Mouse (Mus musculus) liver, postnatal 0 days (tissue): Measurements from ENCODE around the gene Cks1b. TPM values are rescaled to one million over a fixed set of nuclear protein-coding genes. Genes with fewer than 3 reads are reported as not detected.

Source experiments
- ATAC-seq: fragments of 200-750 bp; cut with Nextera tagmentation; 2 replicates; pipeline ENCODE4 v1.8.0; 2017; ENCODE audit warnings: mild to moderate bottlenecking, moderate library complexity
- DNase-seq: peaks from one replicate; pipeline ENCODE4 v3.0.0-alpha.2; 2016
- H3K27ac ChIP-seq: fragments of 300-500 bp; sonication (generic); 2 replicates; pipeline ENCODE4 v1.5.1; 2014; ENCODE audit warnings: antibody characterized with exemption, moderate library complexity, mild to moderate bottlenecking, low read depth
- H3K27me3 ChIP-seq: fragments of 300-500 bp; sonication (generic); 2 replicates; pipeline ENCODE4 v1.6.1; 2014; ENCODE audit warnings: low read length, control low read depth, mixed read lengths; ENCODE audit not compliant: insufficient read depth
- H3K36me3 ChIP-seq: fragments of 300-500 bp; sonication (generic); replicated peaks from 2 replicates; pipeline ENCODE4 v1.6.1; 2014; ENCODE audit warnings: mild to moderate bottlenecking, control low read depth, low read length, moderate library complexity, mixed read lengths; ENCODE audit not compliant: insufficient read depth
- H3K4me1 ChIP-seq: fragments of 300-500 bp; sonication (generic); 2 replicates; pipeline ENCODE4 v1.6.1; 2014; ENCODE audit warnings: antibody characterized with exemption, mild to moderate bottlenecking, control low read depth; ENCODE audit not compliant: insufficient read depth
- H3K4me2 ChIP-seq: fragments of 300-500 bp; sonication (generic); 2 replicates; pipeline ENCODE4 v1.6.1; 2014; ENCODE audit warnings: low read depth, mild to moderate bottlenecking, low read length, moderate library complexity, mixed read lengths
- H3K4me3 ChIP-seq: fragments of 300-500 bp; sonication (generic); 2 replicates; pipeline ENCODE4 v1.5.1; 2014; ENCODE audit warnings: low read depth, low read length
- H3K9ac ChIP-seq: fragments of 300-500 bp; sonication (generic); replicated peaks from 2 replicates; pipeline ENCODE4 v1.6.1; 2014; ENCODE audit warnings: mild to moderate bottlenecking, moderate library complexity
- H3K9me3 ChIP-seq: fragments of 300-500 bp; sonication (generic); 2 replicates; pipeline ENCODE4 v1.6.1; 2016; ENCODE audit warnings: mild to moderate bottlenecking, control low read depth, low read length, mixed read lengths
- CTCF ChIP-seq: sonication (generic); IDR thresholded peaks from 2 replicates; pipeline ENCODE4 v1.5.1; 2016; ENCODE audit warnings: antibody characterized with exemption, low read depth
- EP300 ChIP-seq: IDR thresholded peaks from 2 replicates; pipeline ENCODE4 v1.6.1; 2016; ENCODE audit warnings: antibody characterized with exemption, low read depth, mild to moderate bottlenecking
- WGBS: fragments of 180-500 bp; shearing (Covaris S2); extraction: QIAGEN DNeasy Blood & Tissue Kit; methylation state at CpG from one replicate; pipeline ENCODE4 v1.1.7; 2014; ENCODE audit not compliant: insufficient replicate concordance; 5-methylcytosine and 5-hydroxymethylcytosine counted together
- polyA plus RNA-seq: library from polyadenylated mRNA; unstranded; fragments of >200 nt; fragmentation: Nextera tagmentation; extraction: Ambion mirVana; gene quantifications from 2 replicates; pipeline ENCODE4 v1.2.1, GENCODE M21; 2015

The Cks1b gene
- polyA plus RNA-seq, 1 experiment from 2014 or later, result 141 TPM

- no peak within 1 kb of the TSS for H3K9ac ChIP-seq
- no peaks in the 10 kb centered on the region for H3K9me3 ChIP-seq
- DNase-seq (no peak), ATAC-seq (no peak)
- peaks cover 11% of the 10 kb centered on the region for H3K4me1 ChIP-seq
- TF ChIP-seq CTCF, result no peak
- no peak for TF ChIP-seq EP300
- no peak within 1 kb of the TSS for H3K4me3 ChIP-seq
- no peak within 1 kb of the TSS for H3K27ac ChIP-seq
- WGBS, result 58% methylated on average over 10 of the region's 10 CpGs
- no peaks in the 10 kb centered on the region for H3K27me3 ChIP-seq
- H3K4me2 ChIP-seq, result no peak within 1 kb of the TSS
- H3K36me3 ChIP-seq, result no peaks in the 10 kb centered on the region
Measured at GRCm38 (mm10) chr3:89454401-89455177, 36.4 kb upstream of the Cks1b start, which contains the start of gene Pmvk. Gene Pmvk (plus strand): TSS chr3:89454541.

- Histone ChIP-seq H3K4me2 (no peak overlapping the region), H3K36me3 (peaks cover 10% of the 10 kb centered on the region), H3K4me3 (no peak overlapping the region), H3K9ac (no peak overlapping the region), H3K4me1 (peaks cover 11% of the 10 kb centered on the region), H3K27me3 (no peaks in the 10 kb centered on the region), H3K9me3 (no peaks in the 10 kb centered on the region), H3K27ac (no peak overlapping the region)
- no peak for ATAC-seq
- TF ChIP-seq EP300 (no peak), CTCF (no peak)
- WGBS, result 85% methylated on average over 1 of the region's 1 CpGs
- no peak for DNase-seq
Measured at GRCm38 (mm10) chr3:89451916-89452315, 33.7 kb upstream of the Cks1b start.

DNA sequence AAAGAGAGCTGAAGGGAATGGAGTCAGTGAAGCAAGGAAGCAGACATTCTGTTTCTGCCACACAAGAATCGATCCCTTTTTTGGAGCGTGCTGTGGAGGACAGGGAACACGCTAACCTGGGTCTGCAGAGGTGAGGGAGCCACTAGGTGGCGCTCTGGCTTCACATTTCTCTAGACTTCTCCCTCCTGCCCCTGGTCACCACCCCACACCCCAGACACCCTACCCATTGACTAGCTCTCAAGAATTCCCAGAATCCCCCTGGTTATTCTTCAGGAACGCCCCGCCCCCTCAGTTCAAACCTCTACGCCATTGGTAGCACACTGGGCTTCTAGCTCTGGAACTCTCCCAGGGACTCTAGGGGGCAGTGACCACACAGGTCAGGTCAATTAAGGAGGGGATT, 31.4 kb upstream of the Cks1b start:
- Histone ChIP-seq H3K4me1 (peaks cover 8% of the 10 kb centered on the region; the same call in 1 of the 2 replicates), H3K36me3 (peaks cover 30% of the 10 kb centered on the region), H3K27me3 (no peaks in the 10 kb centered on the region), H3K4me3 (no peak overlapping the region), H3K9me3 (no peaks in the 10 kb centered on the region), H3K9ac (no peak overlapping the region), H3K4me2 (peak overlapping the region; percentile 57), H3K27ac (no peak overlapping the region)
- WGBS, result 27% methylated on average over 7 of the region's 7 CpGs
- ATAC-seq (peak; percentile 83), DNase-seq (peak; percentile 87)
- TF ChIP-seq CTCF, result peak; percentile 83
- no peak for TF ChIP-seq EP300

GRCm38 (mm10) chr3:89448720-89449537, 30.7 kb upstream of the Cks1b start:
- H3K4me1 ChIP-seq, result peaks cover 8% of the 10 kb centered on the region; the same call in 1 of the 2 replicates
- peak overlapping the region; percentile 57 for H3K4me2 ChIP-seq
- TF ChIP-seq CTCF, result no peak
- no peak for TF ChIP-seq EP300
- H3K36me3 ChIP-seq, result peaks cover 33% of the 10 kb centered on the region
- ATAC-seq (peak; percentile 87), DNase-seq (peak; percentile 43)
- 37% methylated on average over 13 of the region's 13 CpGs for WGBS
- no peak overlapping the region for H3K9ac ChIP-seq
- no peak overlapping the region for H3K4me3 ChIP-seq
- no peaks in the 10 kb centered on the region for H3K9me3 ChIP-seq
- H3K27me3 ChIP-seq, result no peaks in the 10 kb centered on the region
- no peak overlapping the region for H3K27ac ChIP-seq

- H3K9me3 ChIP-seq, result no peaks in the 10 kb centered on the region
Measured at GRCm38 (mm10) chr3:89440691-89441090, 22.5 kb upstream of the Cks1b start.

DNA sequence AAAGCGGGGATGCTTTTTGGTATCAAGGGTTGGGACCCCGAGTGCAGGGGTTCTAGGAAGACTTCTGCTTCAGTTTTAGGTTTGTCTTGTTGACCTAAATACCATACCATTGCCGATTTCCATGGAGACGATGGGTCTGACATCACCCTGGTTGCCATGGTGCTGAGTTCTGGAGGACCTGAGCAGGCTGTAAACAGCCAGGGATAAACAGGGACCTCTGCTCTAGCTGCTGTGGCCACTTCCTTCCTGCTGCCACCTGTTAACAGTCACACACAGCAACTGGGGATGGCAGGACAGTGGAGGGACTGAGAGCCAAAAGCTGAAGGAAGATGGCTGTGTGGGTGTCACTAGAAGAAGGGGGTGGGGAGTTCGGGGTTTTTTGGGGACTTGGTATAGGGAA, 19.1 kb upstream of the Cks1b start:
- H3K4me3 ChIP-seq, result peak overlapping the region; percentile 63
- H3K36me3 ChIP-seq, result peaks cover 18% of the 10 kb centered on the region
- peak overlapping the region; percentile 59 for H3K27ac ChIP-seq
- no peaks in the 10 kb centered on the region for H3K27me3 ChIP-seq
- peaks cover 14% of the 10 kb centered on the region for H3K4me1 ChIP-seq
- TF ChIP-seq CTCF, result no peak
- no peak for TF ChIP-seq EP300
- DNase-seq, result no peak
- ATAC-seq, result peak; percentile 37; the same call in 1 of the 2 replicates
- H3K9ac ChIP-seq, result peak overlapping the region; percentile 71
- 14% methylated on average over 5 of the region's 5 CpGs for WGBS
- H3K4me2 ChIP-seq, result peak overlapping the region; percentile 82
- H3K9me3 ChIP-seq, result no peaks in the 10 kb centered on the region

More at GRCm38 (mm10) chr3:89440691-89441090, 22.5 kb upstream of the Cks1b start:
- no peak overlapping the region for H3K27ac ChIP-seq
- WGBS, result 70% methylated on average over 2 of the region's 2 CpGs
- no peak overlapping the region for H3K9ac ChIP-seq
- DNase-seq, result no peak
- H3K4me3 ChIP-seq, result no peak overlapping the region
- no peak for TF ChIP-seq CTCF
- TF ChIP-seq EP300, result no peak
- no peak overlapping the region for H3K4me2 ChIP-seq
- no peak for ATAC-seq
- peaks cover 14% of the 10 kb centered on the region for H3K4me1 ChIP-seq
- peaks cover 18% of the 10 kb centered on the region for H3K36me3 ChIP-seq
- no peaks in the 10 kb centered on the region for H3K27me3 ChIP-seq
